Mouse (Mus musculus) kidney, adult 2 months (tissue): Measurements from ENCODE around the gene Kif26b.

ENCODE experiments used
- CTCF ChIP-seq: fragments of 200-500 bp; conservative IDR thresholded peaks from 2 replicates; pipeline ENCODE4 v1.5.1; 2011; ENCODE audit warnings: low read depth, mild to moderate bottlenecking, control low read depth, low read length, moderate library complexity, mixed read lengths; ENCODE audit not compliant: insufficient read depth, insufficient read length
- POLR2A ChIP-seq: fragments of 200-500 bp; IDR thresholded peaks from one replicate; pipeline ENCODE4 v1.6.1; 2011; ENCODE audit warnings: low read depth, low read length, control low read depth

DNA sequence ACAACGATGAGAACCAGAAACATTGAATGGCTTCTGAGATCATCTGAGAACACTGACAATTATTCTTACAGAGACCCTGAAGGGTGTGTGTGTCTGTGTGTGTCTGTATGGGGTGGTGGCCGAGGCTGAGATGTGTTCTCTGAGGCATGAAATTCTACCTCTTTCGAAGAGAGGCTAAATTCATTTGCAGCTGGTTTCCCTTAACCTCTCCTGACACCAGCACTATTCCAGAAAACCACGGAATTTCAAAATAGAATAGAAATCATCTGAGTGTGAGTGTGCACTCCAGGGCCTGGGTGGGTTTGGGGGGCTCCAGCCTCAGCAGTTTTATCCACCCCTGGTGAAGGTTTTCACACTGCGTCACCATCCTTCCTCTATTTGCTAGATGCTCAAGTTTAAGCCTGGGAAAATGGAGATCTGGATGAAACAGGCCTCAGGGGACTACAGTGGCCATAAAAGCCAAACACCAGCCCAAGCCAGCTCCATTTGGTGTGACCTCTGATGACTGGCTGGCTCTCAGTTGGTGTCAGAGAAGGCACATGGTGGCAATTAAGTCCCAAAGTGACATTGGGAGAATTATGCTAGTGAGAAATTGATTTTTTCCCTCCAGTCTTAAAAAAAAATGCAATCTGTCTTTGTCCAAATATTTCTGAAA is 56.6 kb downstream of the Kif26b start:
- no peak for TF ChIP-seq CTCF
- TF ChIP-seq POLR2A: no peak
